Mouse (Mus musculus): ENCODE measurements at regions not wholly inside any gene's neighbourhood (a gene's known extent, or its start where the extent isn't known, plus 50 kb on each side); places are given as distances from the start of the nearest gene placed in this dataset.

- no peak overlapping the region for H3K27ac ChIP-seq
- no peak overlapping the region for H3K4me3 ChIP-seq
- H3K4me1 ChIP-seq = peaks cover 3% of the 10 kb centered on the region; the same call in 1 of the 2 replicates
- no peak overlapping the region for H3K9ac ChIP-seq
- no peak overlapping the region for H3K4me2 ChIP-seq (replicated peaks)
- no peaks in the 10 kb centered on the region for H3K9me3 ChIP-seq
- no peaks in the 10 kb centered on the region for H3K36me3 ChIP-seq
- no peaks in the 10 kb centered on the region for H3K27me3 ChIP-seq (replicated peaks)
- WGBS = 30% methylated on average over 3 of the region's 3 CpGs
- no peak for ATAC-seq (ENCODE audit: low FRiP score, low read depth)
These were observed 133.5 kb upstream of the Hnrnpa3 start for GRCm38 (mm10) chr2:75525562-75525961.

- Histone ChIP-seq H3K27me3 (replicated peaks) (no peaks in the 10 kb centered on the region), H3K4me3 (no peak overlapping the region), H3K36me3 (no peaks in the 10 kb centered on the region), H3K9me3 (no peaks in the 10 kb centered on the region), H3K4me2 (replicated peaks) (no peak overlapping the region), H3K27ac (no peak overlapping the region), H3K9ac (no peak overlapping the region), H3K4me1 (peaks cover 3% of the 10 kb centered on the region; the same call in 1 of the 2 replicates)
- no peak for ATAC-seq (ENCODE audit: low FRiP score, low read depth)
- 85% methylated on average over 2 of the region's 2 CpGs for WGBS
These were observed 130.4 kb upstream of the Hnrnpa3 start for GRCm38 (mm10) chr2:75528706-75529105.

GRCm38 (mm10) chr2:75538114-75538513 is 120.9 kb upstream of the Hnrnpa3 start:
- no peak overlapping the region for H3K4me3 ChIP-seq
- no peak overlapping the region for H3K4me2 ChIP-seq (replicated peaks)
- H3K27me3 ChIP-seq (replicated peaks) = no peaks in the 10 kb centered on the region
- H3K9ac ChIP-seq = no peak overlapping the region
- no peaks in the 10 kb centered on the region for H3K9me3 ChIP-seq
- 23% methylated on average over 4 of the region's 4 CpGs for WGBS
- H3K36me3 ChIP-seq = no peaks in the 10 kb centered on the region
- H3K27ac ChIP-seq = no peak overlapping the region
- H3K4me1 ChIP-seq = peaks cover 8% of the 10 kb centered on the region; the same call in 1 of the 2 replicates
- ATAC-seq (ENCODE audit: low FRiP score, low read depth) = no peak

- ATAC-seq (ENCODE audit: low FRiP score, low read depth) = no peak
- H3K9me3 ChIP-seq = no peaks in the 10 kb centered on the region
- H3K27ac ChIP-seq = no peak overlapping the region
- WGBS = 93% methylated on average over 6 of the region's 6 CpGs
- no peak overlapping the region for H3K9ac ChIP-seq
- H3K4me2 ChIP-seq (replicated peaks) = no peak overlapping the region
- H3K4me3 ChIP-seq = no peak overlapping the region
- peaks cover 8% of the 10 kb centered on the region; the same call in 1 of the 2 replicates for H3K4me1 ChIP-seq
- H3K36me3 ChIP-seq = no peaks in the 10 kb centered on the region
- H3K27me3 ChIP-seq (replicated peaks) = no peaks in the 10 kb centered on the region
These were observed 119.3 kb upstream of the Hnrnpa3 start for GRCm38 (mm10) chr2:75539726-75540125.

GRCm38 (mm10) chr2:75542331-75542730 is 116.7 kb upstream of the Hnrnpa3 start:
- H3K27me3 ChIP-seq (replicated peaks) = no peaks in the 10 kb centered on the region
- WGBS = 80% methylated on average over 5 of the region's 5 CpGs
- peaks cover 8% of the 10 kb centered on the region; the same call in 1 of the 2 replicates for H3K4me1 ChIP-seq
- ATAC-seq (ENCODE audit: low FRiP score, low read depth) = no peak
- H3K4me3 ChIP-seq = no peak overlapping the region
- no peak overlapping the region for H3K4me2 ChIP-seq (replicated peaks)
- H3K36me3 ChIP-seq = no peaks in the 10 kb centered on the region
- no peaks in the 10 kb centered on the region for H3K9me3 ChIP-seq
- H3K27ac ChIP-seq = no peak overlapping the region
- no peak overlapping the region for H3K9ac ChIP-seq

- Histone ChIP-seq H3K4me2 (replicated peaks) (no peak overlapping the region), H3K9ac (no peak overlapping the region), H3K27ac (no peak overlapping the region), H3K4me3 (no peak overlapping the region), H3K9me3 (no peaks in the 10 kb centered on the region), H3K4me1 (peaks cover 6% of the 10 kb centered on the region; the same call in 1 of the 2 replicates), H3K27me3 (replicated peaks) (no peaks in the 10 kb centered on the region), H3K36me3 (no peaks in the 10 kb centered on the region)
- 72% methylated on average over 5 of the region's 5 CpGs for WGBS
- no peak for ATAC-seq (ENCODE audit: low FRiP score, low read depth)
These were observed 116.3 kb upstream of the Hnrnpa3 start for GRCm38 (mm10) chr2:75542781-75543180.

GRCm38 (mm10) chr2:75545971-75546370 is 113.1 kb upstream of the Hnrnpa3 start:
- no peak overlapping the region for H3K9ac ChIP-seq
- H3K4me2 ChIP-seq (replicated peaks) = no peak overlapping the region
- H3K4me3 ChIP-seq = no peak overlapping the region
- no peak for ATAC-seq (ENCODE audit: low FRiP score, low read depth)
- WGBS = 89% methylated on average over 7 of the region's 7 CpGs
- H3K27ac ChIP-seq = no peak overlapping the region
- no peaks in the 10 kb centered on the region for H3K27me3 ChIP-seq (replicated peaks)
- no peaks in the 10 kb centered on the region for H3K4me1 ChIP-seq
- H3K36me3 ChIP-seq = no peaks in the 10 kb centered on the region
- H3K9me3 ChIP-seq = no peaks in the 10 kb centered on the region

- WGBS = 93% methylated on average over 8 of the region's 8 CpGs
- ATAC-seq (ENCODE audit: low FRiP score, low read depth) = no peak
- no peak overlapping the region for H3K27ac ChIP-seq
These were observed 103.4 kb upstream of the Hnrnpa3 start for GRCm38 (mm10) chr2:75555676-75556075.

GRCm38 (mm10) chr2:75556744-75557143 is 102.3 kb upstream of the Hnrnpa3 start:
- H3K4me2 ChIP-seq (replicated peaks) = no peak overlapping the region
- H3K9me3 ChIP-seq = no peaks in the 10 kb centered on the region
- H3K9ac ChIP-seq = no peak overlapping the region
- no peak for ATAC-seq (ENCODE audit: low FRiP score, low read depth)
- H3K27ac ChIP-seq = no peak overlapping the region
- H3K4me1 ChIP-seq = no peaks in the 10 kb centered on the region
- H3K4me3 ChIP-seq = no peak overlapping the region
- H3K36me3 ChIP-seq = no peaks in the 10 kb centered on the region
- 39% methylated on average over 7 of the region's 7 CpGs for WGBS
- H3K27me3 ChIP-seq (replicated peaks) = no peaks in the 10 kb centered on the region

More at GRCm38 (mm10) chr2:75555676-75556075, 103.4 kb upstream of the Hnrnpa3 start:
- H3K27me3 ChIP-seq (replicated peaks) = no peaks in the 10 kb centered on the region
- H3K9ac ChIP-seq = no peak overlapping the region
- H3K4me3 ChIP-seq = no peak overlapping the region
- no peak overlapping the region for H3K4me2 ChIP-seq (replicated peaks)
- H3K36me3 ChIP-seq = no peaks in the 10 kb centered on the region
- H3K4me1 ChIP-seq = no peaks in the 10 kb centered on the region
- no peaks in the 10 kb centered on the region for H3K9me3 ChIP-seq

GRCm38 (mm10) chr2:75557392-75557791 is 101.7 kb upstream of the Hnrnpa3 start:
- H3K36me3 ChIP-seq = no peaks in the 10 kb centered on the region
- WGBS = 47% methylated on average over 11 of the region's 11 CpGs
- H3K27me3 ChIP-seq (replicated peaks) = no peaks in the 10 kb centered on the region
- no peak for ATAC-seq (ENCODE audit: low FRiP score, low read depth)
- no peak overlapping the region for H3K4me3 ChIP-seq
- no peak overlapping the region for H3K9ac ChIP-seq
- no peaks in the 10 kb centered on the region for H3K9me3 ChIP-seq
- H3K27ac ChIP-seq = no peak overlapping the region
- H3K4me2 ChIP-seq (replicated peaks) = no peak overlapping the region
- no peaks in the 10 kb centered on the region for H3K4me1 ChIP-seq

GRCm38 (mm10) chr2:75559920-75560319 is 99.1 kb upstream of the Hnrnpa3 start:
- H3K4me2 ChIP-seq (replicated peaks) = no peak overlapping the region

GRCm38 (mm10) chr2:75563253-75563913 is 95.7 kb upstream of the Hnrnpa3 start:
- Histone ChIP-seq H3K9me3 (no peaks in the 10 kb centered on the region), H3K4me3 (no peak overlapping the region), H3K4me1 (no peaks in the 10 kb centered on the region), H3K36me3 (no peaks in the 10 kb centered on the region), H3K9ac (no peak overlapping the region), H3K4me2 (replicated peaks) (no peak overlapping the region), H3K27me3 (replicated peaks) (no peaks in the 10 kb centered on the region), H3K27ac (no peak overlapping the region)
- WGBS = 65% methylated on average over 9 of the region's 9 CpGs
- ATAC-seq (ENCODE audit: low FRiP score, low read depth) = no peak

More at GRCm38 (mm10) chr2:75559920-75560319, 99.1 kb upstream of the Hnrnpa3 start:
- Histone ChIP-seq H3K4me3 (no peak overlapping the region), H3K9me3 (no peaks in the 10 kb centered on the region), H3K27me3 (replicated peaks) (no peaks in the 10 kb centered on the region), H3K9ac (no peak overlapping the region), H3K4me1 (no peaks in the 10 kb centered on the region), H3K27ac (no peak overlapping the region), H3K36me3 (no peaks in the 10 kb centered on the region)
- 68% methylated on average over 6 of the region's 6 CpGs for WGBS
- no peak for ATAC-seq (ENCODE audit: low FRiP score, low read depth)

- H3K9ac ChIP-seq = no peak overlapping the region
- no peak for ATAC-seq (ENCODE audit: low FRiP score, low read depth)
- no peaks in the 10 kb centered on the region for H3K27me3 ChIP-seq (replicated peaks)
- 41% methylated on average over 5 of the region's 5 CpGs for WGBS
- no peaks in the 10 kb centered on the region for H3K36me3 ChIP-seq
- H3K4me3 ChIP-seq = no peak overlapping the region
- H3K9me3 ChIP-seq = no peaks in the 10 kb centered on the region
- H3K4me2 ChIP-seq (replicated peaks) = no peak overlapping the region
- no peak overlapping the region for H3K27ac ChIP-seq
- H3K4me1 ChIP-seq = no peaks in the 10 kb centered on the region
These were observed 94.3 kb upstream of the Hnrnpa3 start for GRCm38 (mm10) chr2:75564809-75565208.

All from neural tube, embryonic 12.5 days (tissue).